Mouse (Mus musculus) lung, embryonic 14.5 days (tissue): Measurements from ENCODE around the gene D430041D05Rik. TPM values are rescaled to one million over a fixed set of nuclear protein-coding genes. Genes with fewer than 3 reads are reported as not detected.

Source experiments
- ATAC-seq: fragments of 200-750 bp; cut with Nextera tagmentation; 2 replicates; pipeline ENCODE4 v1.8.0; 2017; ENCODE audit warnings: mild to moderate bottlenecking, moderate TSS enrichment, moderate library complexity; ENCODE audit not compliant: insufficient read depth
- DNase-seq: peaks from one replicate; pipeline ENCODE4 v3.0.0-alpha.2; 2015
- H3K27ac ChIP-seq: fragments of 300-500 bp; sonication (generic); 2 replicates; pipeline ENCODE4 v1.5.1; 2014; ENCODE audit warnings: low read depth, mild to moderate bottlenecking, moderate library complexity
- H3K27me3 ChIP-seq: fragments of 300-500 bp; sonication (generic); 2 replicates; pipeline ENCODE4 v1.6.1; 2014; ENCODE audit warnings: low read length, control low read depth; ENCODE audit not compliant: insufficient read depth
- H3K36me3 ChIP-seq: fragments of 300-500 bp; sonication (generic); 2 replicates; pipeline ENCODE4 v1.6.1; 2014; ENCODE audit warnings: control low read depth; ENCODE audit not compliant: insufficient read depth
- H3K4me1 ChIP-seq: fragments of 300-500 bp; sonication (generic); 2 replicates; pipeline ENCODE4 v1.6.1; 2014; ENCODE audit warnings: antibody characterized with exemption, control low read depth; ENCODE audit not compliant: insufficient read depth
- H3K4me2 ChIP-seq: fragments of 300-500 bp; sonication (generic); 2 replicates; pipeline ENCODE4 v1.6.1; 2014; ENCODE audit warnings: mild to moderate bottlenecking
- H3K4me3 ChIP-seq: fragments of 300-500 bp; sonication (generic); 2 replicates; pipeline ENCODE4 v1.5.1; 2014; ENCODE audit warnings: low read depth, low read length
- H3K9ac ChIP-seq: fragments of 300-500 bp; sonication (generic); 2 replicates; pipeline ENCODE4 v1.6.1; 2014
- H3K9me3 ChIP-seq: fragments of 300-500 bp; sonication (generic); 2 replicates; pipeline ENCODE4 v1.6.1; 2016; ENCODE audit warnings: low read depth, low read length, control low read depth
- CTCF ChIP-seq: IDR thresholded peaks from 2 replicates; pipeline ENCODE4 v1.5.1; 2016; ENCODE audit warnings: antibody characterized with exemption, low read depth
- WGBS: fragments of 180-500 bp; shearing (Covaris S2); extraction: QIAGEN DNeasy Blood & Tissue Kit; methylation state at CpG from one replicate; pipeline ENCODE4 v1.1.7; 2014; 5-methylcytosine and 5-hydroxymethylcytosine counted together
- polyA plus RNA-seq: library from polyadenylated mRNA; unstranded; fragments of >200 nt; fragmentation: Nextera tagmentation; extraction: Ambion mirVana; gene quantifications from 2 replicates; pipeline ENCODE4 v1.2.1, GENCODE M21; 2014

The D430041D05Rik gene
- polyA plus RNA-seq, 1 experiment from 2014 or later, result 1.3 TPM

DNA sequence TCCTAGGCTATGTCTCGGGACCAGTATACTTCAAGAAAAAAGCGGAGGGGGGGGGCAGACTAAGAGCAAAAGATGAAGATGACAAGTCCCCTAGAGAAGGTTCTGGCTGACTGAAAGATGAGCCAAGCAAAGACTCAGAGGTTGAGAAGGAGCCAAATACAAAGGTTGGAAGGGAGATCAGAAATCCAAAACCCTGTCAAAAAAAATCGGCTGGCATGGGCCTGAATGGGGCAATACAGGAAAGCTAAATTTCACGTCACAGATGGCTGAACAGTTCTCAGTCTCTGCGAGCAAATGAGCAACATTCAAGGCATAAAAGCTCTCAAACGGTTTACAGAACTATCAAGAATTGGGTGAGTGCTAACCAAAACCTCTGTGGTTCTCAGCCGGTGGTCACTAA is 2.5 kb downstream of the D430041D05Rik start:
- ATAC-seq (no peak), DNase-seq (no peak)
- no peak overlapping the region for H3K4me3 ChIP-seq
- no peaks in the 10 kb centered on the region for H3K9me3 ChIP-seq
- peaks cover 45% of the 10 kb centered on the region for H3K27me3 ChIP-seq
- no peak overlapping the region for H3K9ac ChIP-seq
- H3K36me3 ChIP-seq, result no peaks in the 10 kb centered on the region
- no peak for TF ChIP-seq CTCF
- no peak overlapping the region for H3K27ac ChIP-seq
- H3K4me1 ChIP-seq, result no peaks in the 10 kb centered on the region
- WGBS, result 71% methylated on average over 7 of the region's 7 CpGs
- H3K4me2 ChIP-seq, result no peak overlapping the region

DNA sequence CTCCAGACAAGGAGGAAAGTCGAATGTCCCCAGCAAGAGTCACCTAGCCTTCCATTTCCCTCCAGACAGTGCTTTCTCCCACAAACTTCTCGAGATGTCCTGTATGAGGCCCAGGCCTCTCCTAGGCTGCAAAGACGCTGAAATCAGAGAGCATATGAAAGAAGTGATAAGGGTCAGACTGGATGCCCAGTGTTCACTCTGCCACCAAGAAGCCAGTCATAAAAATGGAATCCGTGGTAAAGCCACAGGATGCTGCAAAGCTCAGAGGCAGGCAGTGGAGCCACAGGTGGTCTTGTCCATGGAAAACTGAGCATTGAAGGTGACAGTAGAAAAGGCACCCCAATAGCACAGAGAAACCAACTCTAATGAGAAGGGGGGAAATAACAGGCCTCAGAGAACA is 2.9 kb downstream of the D430041D05Rik start:
- H3K27ac ChIP-seq, result no peak overlapping the region
- no peak overlapping the region for H3K4me2 ChIP-seq
- H3K27me3 ChIP-seq, result peaks cover 45% of the 10 kb centered on the region
- ATAC-seq, result no peak
- no peak overlapping the region for H3K4me3 ChIP-seq
- H3K9me3 ChIP-seq, result no peaks in the 10 kb centered on the region
- H3K36me3 ChIP-seq, result no peaks in the 10 kb centered on the region
- WGBS, result 58% methylated on average over 4 of the region's 4 CpGs
- no peak overlapping the region for H3K9ac ChIP-seq
- TF ChIP-seq CTCF, result no peak
- no peak for DNase-seq
- H3K4me1 ChIP-seq, result no peaks in the 10 kb centered on the region

DNA sequence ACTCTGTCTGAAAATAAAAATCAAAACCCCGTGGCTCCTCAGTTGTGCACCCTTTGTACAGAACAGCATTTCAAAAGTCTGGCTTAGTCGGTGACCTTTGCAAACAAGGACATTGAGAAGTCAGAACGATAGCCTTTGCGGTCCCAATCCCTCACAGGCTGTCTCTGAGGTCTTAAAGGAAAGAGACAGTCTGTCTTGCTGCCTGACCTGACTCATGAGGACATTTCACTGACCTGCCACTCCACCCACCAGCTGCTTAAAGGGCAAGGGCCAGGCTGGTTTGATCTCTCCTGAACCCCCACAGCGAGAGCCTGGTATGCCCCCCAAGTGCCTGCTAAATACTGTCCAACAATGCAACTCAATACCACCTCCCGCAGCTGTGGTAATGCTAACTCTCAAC is 6.8 kb downstream of the D430041D05Rik start:
- Histone ChIP-seq H3K27ac (no peak overlapping the region), H3K9me3 (no peaks in the 10 kb centered on the region), H3K36me3 (no peaks in the 10 kb centered on the region), H3K4me1 (no peaks in the 10 kb centered on the region), H3K4me3 (no peak overlapping the region), H3K27me3 (peaks cover 14% of the 10 kb centered on the region), H3K4me2 (no peak overlapping the region), H3K9ac (no peak overlapping the region)
- no peak for TF ChIP-seq CTCF
- ATAC-seq, result no peak
- 85% methylated on average over 6 of the region's 6 CpGs for WGBS
- no peak for DNase-seq

- 65% methylated on average over 6 of the region's 6 CpGs for WGBS
- DNase-seq, result no peak
Observed at GRCm38 (mm10) chr2:104398651-104399290, 12.0 kb downstream of the D430041D05Rik start.

GRCm38 (mm10) chr2:104395961-104396360 is 14.9 kb downstream of the D430041D05Rik start:
- Histone ChIP-seq H3K27ac (no peak overlapping the region), H3K4me2 (no peak overlapping the region), H3K4me1 (no peaks in the 10 kb centered on the region), H3K9ac (no peak overlapping the region), H3K4me3 (no peak overlapping the region), H3K9me3 (no peaks in the 10 kb centered on the region), H3K36me3 (no peaks in the 10 kb centered on the region), H3K27me3 (no peaks in the 10 kb centered on the region)
- ATAC-seq (no peak), DNase-seq (no peak)
- TF ChIP-seq CTCF, result no peak
- WGBS, result 45% methylated on average over 9 of the region's 9 CpGs

More at GRCm38 (mm10) chr2:104398651-104399290, 12.0 kb downstream of the D430041D05Rik start:
- Histone ChIP-seq H3K27ac (no peak overlapping the region), H3K4me3 (no peak overlapping the region), H3K4me1 (no peaks in the 10 kb centered on the region), H3K4me2 (no peak overlapping the region), H3K9ac (no peak overlapping the region), H3K27me3 (no peaks in the 10 kb centered on the region), H3K9me3 (no peaks in the 10 kb centered on the region), H3K36me3 (no peaks in the 10 kb centered on the region)
- TF ChIP-seq CTCF, result no peak
- ATAC-seq, result no peak

GRCm38 (mm10) chr2:104394769-104395168 is 16.0 kb downstream of the D430041D05Rik start:
- no peaks in the 10 kb centered on the region for H3K36me3 ChIP-seq
- no peak overlapping the region for H3K27ac ChIP-seq
- H3K4me3 ChIP-seq, result no peak overlapping the region
- no peak overlapping the region for H3K4me2 ChIP-seq
- no peak overlapping the region for H3K9ac ChIP-seq
- no peak for ATAC-seq
- no peaks in the 10 kb centered on the region for H3K27me3 ChIP-seq
- DNase-seq, result no peak
- no peaks in the 10 kb centered on the region for H3K4me1 ChIP-seq
- no peak for TF ChIP-seq CTCF
- H3K9me3 ChIP-seq, result no peaks in the 10 kb centered on the region
- WGBS, result 62% methylated on average over 2 of the region's 2 CpGs

DNA sequence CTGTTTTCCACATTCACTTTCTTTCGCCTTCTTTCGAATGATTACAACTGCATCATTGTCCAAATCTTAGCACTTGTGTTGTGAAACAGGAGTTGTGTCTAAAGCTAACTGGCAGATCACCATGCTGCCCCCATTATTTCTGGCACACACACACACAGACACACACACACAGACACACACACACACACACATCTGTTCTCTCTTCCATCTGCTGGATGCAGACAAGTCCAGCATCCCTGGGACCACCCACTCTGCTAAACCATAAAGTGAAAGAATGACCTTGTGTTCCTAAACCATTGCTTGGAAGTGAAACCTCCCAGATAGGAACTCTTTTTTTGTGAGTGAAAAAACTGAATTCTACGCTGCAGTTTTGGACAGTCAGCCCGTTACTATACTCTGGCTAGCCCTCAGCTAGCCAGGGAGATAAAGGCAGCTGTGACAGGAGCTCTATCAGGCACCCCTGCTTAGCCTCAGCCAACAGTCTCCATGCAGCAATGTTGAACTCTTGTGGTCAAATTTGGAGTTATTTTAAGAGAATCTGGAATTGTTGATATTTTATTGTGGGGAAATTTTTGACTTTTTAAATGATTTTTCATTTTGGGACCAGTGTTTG is 18.0 kb downstream of the D430041D05Rik start:
- no peaks in the 10 kb centered on the region for H3K27me3 ChIP-seq
- no peaks in the 10 kb centered on the region for H3K36me3 ChIP-seq
- no peaks in the 10 kb centered on the region for H3K9me3 ChIP-seq
- TF ChIP-seq CTCF, result no peak
- H3K27ac ChIP-seq, result no peak overlapping the region; the same call in 1 of the 2 replicates
- no peaks in the 10 kb centered on the region for H3K4me1 ChIP-seq
- no peak overlapping the region for H3K9ac ChIP-seq
- ATAC-seq (no peak), DNase-seq (peak; percentile 44)
- H3K4me2 ChIP-seq, result no peak overlapping the region
- 54% methylated on average over 4 of the region's 4 CpGs for WGBS
- no peak overlapping the region for H3K4me3 ChIP-seq
